Mouse (Mus musculus) thymus, adult 2 months (tissue): ENCODE measurements at regions not wholly inside any gene's neighbourhood (a gene's known extent, or its start where the extent isn't known, plus 50 kb on each side); places are given as distances from the start of the nearest gene placed in this dataset.

Experiments used
- CTCF ChIP-seq: fragments of 200-500 bp; IDR thresholded peaks from 2 replicates; pipeline ENCODE4 v1.5.1; 2012; ENCODE audit warnings: mild to moderate bottlenecking, control low read depth, low read length, moderate library complexity, borderline replicate concordance; ENCODE audit not compliant: control insufficient read depth, poor library complexity, insufficient read depth; ENCODE audit errors: extremely low read depth
- POLR2A ChIP-seq: fragments of 200-500 bp; IDR thresholded peaks from 2 replicates; pipeline ENCODE4 v1.6.1; 2012; ENCODE audit warnings: mild to moderate bottlenecking, low read length, control low read depth, moderate library complexity; ENCODE audit not compliant: control insufficient read depth, poor library complexity, insufficient read depth; ENCODE audit errors: extremely low read depth

GRCm38 (mm10) chr15:60618801-60619200 is 234.8 kb downstream of the Fam84b start:
- TF ChIP-seq CTCF (no peak), POLR2A (no peak)
